Mouse (Mus musculus) liver, adult 2 months (tissue): Measurements from ENCODE around the gene Tyk2. TPM values are rescaled to one million over a fixed set of nuclear protein-coding genes. Genes with fewer than 3 reads are reported as not detected.

Source experiments
- DNase-seq: peaks from one replicate; pipeline ENCODE4 v3.0.0-alpha.2; 2011; ENCODE audit warnings: low read depth, low spot score; ENCODE audit errors: extremely low read depth
- H3K27ac ChIP-seq: fragments of 200-500 bp; replicated peaks from 2 replicates; pipeline ENCODE4 v1.5.1; 2012; ENCODE audit warnings: low read depth, mild to moderate bottlenecking, control low read depth, inconsistent platforms, low read length; ENCODE audit not compliant: insufficient read depth
- H3K27me3 ChIP-seq: fragments of 200-500 bp; 2 replicates; pipeline ENCODE4 v1.6.1; 2012; ENCODE audit warnings: mild to moderate bottlenecking, moderate library complexity, low read length, inconsistent platforms; ENCODE audit not compliant: control insufficient read depth, insufficient read depth
- H3K36me3 ChIP-seq: fragments of 200-500 bp; 2 replicates; pipeline ENCODE4 v1.6.1; 2012; ENCODE audit warnings: low read length, inconsistent platforms; ENCODE audit not compliant: control insufficient read depth, insufficient read depth
- H3K4me1 ChIP-seq: fragments of 200-500 bp; 2 replicates; pipeline ENCODE4 v1.6.1; 2011; ENCODE audit warnings: low read length; ENCODE audit not compliant: control insufficient read depth, insufficient read depth
- H3K4me3 ChIP-seq: fragments of 200-500 bp; 2 replicates; pipeline ENCODE4 v1.5.1; 2011; ENCODE audit warnings: low read depth, mild to moderate bottlenecking, control low read depth, low read length, moderate library complexity; ENCODE audit not compliant: insufficient read depth
- H3K79me2 ChIP-seq: fragments of 200-500 bp; 2 replicates; pipeline ENCODE4 v1.6.1; 2012; ENCODE audit warnings: inconsistent platforms, mild to moderate bottlenecking, low read length, moderate library complexity; ENCODE audit not compliant: control insufficient read depth, insufficient read depth
- H3K9ac ChIP-seq: fragments of 200-500 bp; 2 replicates; pipeline ENCODE4 v1.6.1; 2012; ENCODE audit warnings: low read depth, mild to moderate bottlenecking, control low read depth, inconsistent platforms, low read length
- CTCF ChIP-seq: fragments of 200-500 bp; IDR thresholded peaks from 2 replicates; pipeline ENCODE4 v1.5.1; 2011; ENCODE audit warnings: low read depth, low read length, control low read depth
- POLR2A ChIP-seq: fragments of 200-500 bp; IDR thresholded peaks from 2 replicates; pipeline ENCODE4 v1.6.1; 2011; ENCODE audit warnings: low read length, control low read depth; ENCODE audit not compliant: insufficient read depth; ENCODE audit errors: extremely low read depth
- WGBS: fragments of 180-500 bp; shearing (Covaris S2); methylation state at CpG from one replicate; pipeline ENCODE4 v1.1.7; 2018; 5-methylcytosine and 5-hydroxymethylcytosine counted together
- polyA plus RNA-seq: library from polyadenylated mRNA; depleted of rRNA; stranded (reverse); fragments of >200 nt; gene quantifications from 2 replicates; pipeline ENCODE4 v1.2.3, GENCODE M21; 2012
- total RNA-seq: library from RNA; depleted of rRNA; stranded (reverse); fragments of >200 nt; gene quantifications from 2 replicates; pipeline ENCODE4 v1.2.3, GENCODE M21; 2014

Gene Tyk2
- total and polyA plus RNA-seq, 2 experiments = 9.3 to 21.0 TPM

DNA sequence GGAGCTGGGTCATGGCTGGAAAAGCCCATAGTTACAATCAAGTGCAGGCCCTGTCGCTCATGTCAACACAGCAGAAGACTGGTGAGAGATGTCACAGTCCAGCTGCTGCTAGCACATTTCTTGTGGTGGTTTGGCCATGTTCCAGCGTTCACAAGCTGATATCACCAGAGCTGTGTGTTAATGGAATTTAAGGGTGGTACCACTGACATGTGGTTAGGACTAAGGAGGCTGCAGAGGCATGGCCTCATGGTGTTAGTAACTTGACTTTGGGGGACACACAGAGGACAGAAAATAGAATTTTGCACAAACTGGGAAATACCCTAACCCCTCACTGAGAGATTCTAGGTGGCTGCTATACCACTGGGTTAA, 4.8 kb downstream of the Tyk2 start:
- no peak for DNase-seq
- Histone ChIP-seq H3K27me3 (no peaks in the 10 kb centered on the region), H3K79me2 (no peaks in the 10 kb centered on the region; the same call in 1 of the 2 replicates), H3K36me3 (peaks cover 14% of the 10 kb centered on the region), H3K4me3 (no peak overlapping the region), H3K27ac (no peak overlapping the region), H3K9ac (no peak overlapping the region), H3K4me1 (peaks cover 4% of the 10 kb centered on the region; the same call in 1 of the 2 replicates)
- TF ChIP-seq POLR2A (no peak), CTCF (no peak)
- 74% methylated on average over 2 of the region's 2 CpGs for WGBS

DNA sequence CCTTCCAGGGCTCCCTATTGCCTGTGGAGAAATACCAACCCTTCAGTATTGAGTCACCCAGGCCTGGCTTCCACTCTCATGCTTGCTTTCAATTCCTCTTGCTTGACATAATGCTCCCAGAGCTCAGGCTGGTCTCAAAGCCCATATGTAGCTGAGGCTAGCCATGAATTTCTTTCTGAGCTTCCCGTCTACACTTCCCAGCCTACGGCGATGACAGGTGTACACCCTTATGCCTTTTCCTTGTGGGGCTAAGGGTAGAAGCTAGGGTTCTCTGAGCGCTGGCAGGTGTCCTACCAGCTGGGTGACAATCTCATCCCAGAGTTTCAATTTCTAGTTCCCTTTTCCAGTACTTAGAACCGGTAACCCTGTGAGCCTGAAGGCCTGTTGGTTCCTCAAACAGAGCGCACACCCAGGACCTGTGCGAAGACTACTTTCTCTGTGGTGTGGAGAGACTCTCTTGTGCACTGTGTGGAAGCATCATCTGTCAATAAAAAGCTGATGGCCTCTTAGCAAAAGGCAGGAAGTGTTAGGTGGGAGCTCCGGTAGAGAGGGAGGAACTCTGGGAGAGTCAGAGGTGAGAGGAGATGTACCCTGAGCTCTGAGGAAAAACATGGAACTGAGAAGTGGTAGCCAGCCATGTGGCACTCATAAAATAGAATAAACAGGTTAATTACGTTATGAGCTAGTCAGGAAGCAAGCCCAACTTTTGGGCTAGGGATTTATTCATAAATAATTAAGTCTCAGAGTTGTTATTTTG, 5.4 kb downstream of the Tyk2 start:
- TF ChIP-seq CTCF (no peak), POLR2A (no peak)
- H3K4me1 ChIP-seq = peaks cover 4% of the 10 kb centered on the region; the same call in 1 of the 2 replicates
- H3K4me3 ChIP-seq = no peak overlapping the region
- no peaks in the 10 kb centered on the region; the same call in 1 of the 2 replicates for H3K79me2 ChIP-seq
- H3K27me3 ChIP-seq = no peaks in the 10 kb centered on the region
- H3K9ac ChIP-seq = no peak overlapping the region
- H3K36me3 ChIP-seq = peaks cover 16% of the 10 kb centered on the region
- 87% methylated on average over 9 of the region's 9 CpGs for WGBS
- DNase-seq = peak; percentile 12
- H3K27ac ChIP-seq = no peak overlapping the region

DNA sequence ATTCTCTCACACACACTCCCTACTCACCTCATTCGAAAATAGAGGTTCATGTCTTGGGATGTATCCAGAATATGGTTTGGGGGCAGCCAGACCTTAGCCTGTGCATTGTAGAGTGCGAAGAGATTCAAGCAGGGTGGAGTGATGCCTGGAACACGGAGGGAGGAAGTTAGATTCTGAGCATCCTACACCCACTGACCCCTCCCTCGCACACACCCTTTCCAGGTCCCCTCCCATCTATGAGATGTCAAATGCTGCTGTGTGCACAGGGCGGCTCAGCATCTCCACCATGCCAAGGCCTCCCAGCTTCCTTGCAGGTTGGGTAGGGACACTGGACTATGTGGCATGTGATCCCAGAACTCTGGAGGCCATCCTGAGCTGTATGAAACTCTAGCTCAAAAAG, 6.2 kb downstream of the Tyk2 start:
- Histone ChIP-seq H3K27ac (no peak overlapping the region), H3K36me3 (peaks cover 18% of the 10 kb centered on the region), H3K9ac (no peak overlapping the region), H3K27me3 (no peaks in the 10 kb centered on the region), H3K79me2 (no peaks in the 10 kb centered on the region), H3K4me1 (no peaks in the 10 kb centered on the region), H3K4me3 (no peak overlapping the region)
- TF ChIP-seq CTCF (no peak), POLR2A (no peak)
- DNase-seq = no peak
- whole genome bisulfite sequencing = 84% methylated on average over 5 of the region's 5 CpGs

DNA sequence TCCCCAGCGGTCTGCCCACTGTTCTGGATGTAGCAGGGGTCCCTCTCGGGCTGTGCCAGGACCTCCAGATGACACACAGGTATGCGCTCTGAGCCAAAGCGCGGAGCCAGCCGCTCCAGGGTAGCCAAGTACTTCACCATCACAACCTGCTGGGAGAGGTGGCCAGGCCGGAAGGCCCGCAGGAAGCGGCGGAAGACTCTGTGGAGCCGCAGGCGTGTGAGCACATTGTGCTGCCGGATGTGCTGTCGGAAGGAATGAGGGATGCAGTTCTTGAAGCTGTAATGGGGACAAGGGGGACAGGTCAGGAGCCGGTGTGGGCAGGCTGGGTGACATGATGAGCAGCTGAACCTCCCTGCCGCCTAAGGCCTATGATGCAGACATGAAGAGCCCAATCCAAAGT, 9.6 kb downstream of the Tyk2 start:
- TF ChIP-seq POLR2A (no peak), CTCF (no peak)
- no peak overlapping the region for H3K4me3 ChIP-seq
- H3K79me2 ChIP-seq = no peaks in the 10 kb centered on the region
- no peak overlapping the region for H3K9ac ChIP-seq
- H3K36me3 ChIP-seq = peaks cover 20% of the 10 kb centered on the region
- H3K27me3 ChIP-seq = no peaks in the 10 kb centered on the region
- WGBS = 89% methylated on average over 16 of the region's 16 CpGs
- no peaks in the 10 kb centered on the region for H3K4me1 ChIP-seq
- DNase-seq = no peak
- no peak overlapping the region for H3K27ac ChIP-seq

DNA sequence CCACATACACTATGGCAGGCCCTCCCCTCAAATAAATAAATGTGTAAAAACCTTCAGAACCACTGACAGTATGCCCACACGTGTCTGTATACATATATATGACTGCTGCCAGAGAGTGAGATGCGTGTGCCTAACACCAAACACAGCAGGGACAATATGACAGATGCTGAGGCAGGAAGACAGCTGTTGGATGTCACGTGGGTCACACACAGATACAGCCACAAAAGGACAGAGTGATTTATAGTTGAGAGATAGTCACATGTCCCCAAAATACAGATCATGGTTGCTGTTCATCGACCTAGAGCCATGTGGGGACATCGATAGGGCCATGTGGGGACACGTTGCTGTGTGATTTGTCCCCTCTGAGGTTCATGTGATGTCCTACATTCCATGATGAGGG, 14.0 kb downstream of the Tyk2 start:
- Histone ChIP-seq H3K36me3 (peaks cover 8% of the 10 kb centered on the region), H3K27ac (no peak overlapping the region), H3K27me3 (no peaks in the 10 kb centered on the region), H3K9ac (no peak overlapping the region), H3K4me3 (no peak overlapping the region), H3K79me2 (no peaks in the 10 kb centered on the region), H3K4me1 (no peaks in the 10 kb centered on the region)
- 78% methylated on average over 6 of the region's 6 CpGs for WGBS
- DNase-seq = no peak
- TF ChIP-seq CTCF (no peak), POLR2A (no peak)

DNA sequence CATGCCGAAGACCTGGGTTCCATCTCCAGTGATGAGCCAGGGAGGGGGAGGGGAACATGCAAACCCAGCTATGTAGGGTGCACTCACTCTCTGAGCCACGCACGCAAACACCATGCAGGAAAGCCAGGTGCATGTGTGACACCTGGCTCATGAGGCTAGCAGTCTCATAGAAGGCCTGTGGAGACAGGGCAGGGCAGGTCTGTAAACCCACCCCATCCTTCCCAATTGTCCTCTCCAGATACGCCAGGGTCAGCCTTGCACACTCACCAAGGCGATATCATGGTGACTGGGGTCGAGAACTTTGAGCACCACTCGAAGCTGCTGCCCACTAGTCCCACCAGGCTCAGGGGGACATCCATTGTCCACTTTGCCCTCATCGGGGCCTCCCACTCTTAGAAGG, 15.9 kb downstream of the Tyk2 start:
- no peaks in the 10 kb centered on the region for H3K27me3 ChIP-seq
- H3K79me2 ChIP-seq = no peaks in the 10 kb centered on the region
- no peak for DNase-seq
- H3K4me1 ChIP-seq = no peaks in the 10 kb centered on the region
- H3K36me3 ChIP-seq = peaks cover 5% of the 10 kb centered on the region
- TF ChIP-seq CTCF (no peak), POLR2A (no peak)
- H3K4me3 ChIP-seq = no peak overlapping the region
- no peak overlapping the region for H3K9ac ChIP-seq
- no peak overlapping the region for H3K27ac ChIP-seq
- WGBS = 96% methylated on average over 8 of the region's 8 CpGs
